Mouse (Mus musculus): Measurements from ENCODE around the gene Psme1.

DNA sequence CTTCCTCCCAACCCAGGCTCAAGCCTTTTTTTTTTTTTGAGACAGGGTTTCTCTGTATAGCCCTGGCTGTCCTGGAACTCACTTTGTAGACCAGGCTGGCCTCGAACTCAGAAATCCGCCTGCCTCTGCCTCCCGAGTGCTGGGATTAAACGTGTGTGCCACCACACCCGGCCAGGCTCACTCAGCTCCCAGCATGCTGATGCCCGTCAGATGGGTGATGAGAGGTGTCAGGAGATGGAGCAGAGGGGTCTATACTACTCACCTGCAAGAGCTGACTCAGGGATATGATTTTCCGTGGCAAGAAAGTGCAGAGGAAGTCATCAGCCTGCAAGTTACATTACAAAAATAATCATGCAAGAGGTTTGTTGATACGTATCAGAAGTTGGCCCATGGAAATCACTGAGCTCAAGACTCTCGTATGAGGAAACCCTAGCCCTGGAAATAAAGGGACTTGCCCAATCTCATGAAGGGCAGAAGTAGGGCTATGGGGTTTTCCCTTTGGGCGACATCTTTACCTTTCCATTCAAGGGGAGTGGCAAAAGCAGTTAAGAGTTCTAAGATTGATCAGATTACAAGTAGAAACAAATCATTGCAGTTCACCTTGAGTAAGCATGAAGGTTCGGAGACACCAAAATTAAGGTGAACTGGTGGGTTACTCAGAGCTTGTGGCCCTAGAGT, 12.0 kb downstream of the Psme1 start:
- TF ChIP-seq CTCF (IDR thresholded peaks at IDR 0.05; ENCODE audit: borderline replicate concordance, insufficient read depth, low read length) (no peak), POLR2A (IDR thresholded peaks at IDR 0.05; ENCODE audit: low read depth, low read length) (no peak)

Data from embryonic fibroblast, embryonic 13.5 days (primary cell).